ENCODE assay signal across 26 mouse cellular contexts in the genomic region with DNA sequence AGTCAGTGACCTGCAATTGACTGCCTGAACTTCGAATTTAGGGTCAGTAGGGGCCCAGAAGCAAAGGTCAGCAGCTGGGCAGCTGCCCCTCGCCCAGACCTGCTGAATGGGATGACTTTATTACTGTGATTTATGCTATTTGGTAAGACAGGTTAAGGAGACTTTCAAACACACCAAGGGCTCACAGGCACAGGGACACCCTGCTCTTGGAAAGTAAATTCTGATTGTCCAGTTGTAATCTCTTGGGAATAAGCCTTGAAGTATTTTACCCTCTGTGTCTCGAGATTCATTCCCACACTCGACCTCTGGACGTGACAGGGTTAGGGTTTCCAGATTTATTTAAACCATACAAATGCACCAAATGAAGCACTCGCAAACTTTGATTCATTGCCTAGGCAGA.
DNase-seq lines count a peak whose midpoint lies in the region; ATAC-seq lines count a peak whose summit lies in the region.
"Had no signal": no experiment of that assay in that cellular context is flagged by ENCODE, and none has a peak within 500 bp of the region (broad histone marks: within the 10 kb centered on the region; RNA-seq: fewer than 3 reads in every experiment).

No protein-coding gene starts in this region.

- no peak overlapping the region for H3K4me3 ChIP-seq in hindbrain, embryonic 11.5 days (ENCODE audit: low read depth, low read length)
- no peak overlapping the region for H3K4me3 ChIP-seq in hindbrain, embryonic 13.5 days
- H3K4me3 ChIP-seq in neural tube, embryonic 12.5 days, result no peak overlapping the region
- H3K4me3 ChIP-seq: embryonic facial prominence, embryonic 13.5 days; gastrocnemius, adult 2 months; heart, embryonic 13.5 days; left cerebral cortex, adult 2 months had no signal

- peak; percentile 2 for DNase-seq in hindbrain, embryonic 11.5 days (ENCODE audit: low spot score)
- peak; percentile 81 for DNase-seq in embryo, embryonic 10.5 days (ENCODE audit: low spot score)
- peak; percentile 13 for DNase-seq in forelimb bud, embryonic 11.5 days (ENCODE audit: low read depth, low spot score)
- no peak for DNase-seq in layer of hippocampus, adult 9-11 months
- no peak for DNase-seq in ovary, adult 18-20 months (ENCODE audit: low spot score)
- DNase-seq: adrenal gland, postnatal 25 days; B cell, adult 2 months; cerebellum, adult 11 months; cerebellum, postnatal 25 days; forebrain, postnatal 0 days; gastrocnemius, adult 2 months; kidney, postnatal 36 days; left cerebral cortex, postnatal 4 days; lung, adult 18-20 months; lung, postnatal 14 days; right cerebral cortex, postnatal 14 days; spleen, adult 18-20 months; thymus, postnatal 4 days had no signal

- no peaks in the 10 kb centered on the region for H3K27me3 ChIP-seq in hindbrain, embryonic 11.5 days (ENCODE audit: control insufficient read depth, insufficient read depth, low read length)
- no peaks in the 10 kb centered on the region for H3K27me3 ChIP-seq in hindbrain, embryonic 13.5 days
- H3K27me3 ChIP-seq in neural tube, embryonic 12.5 days (replicated peaks), result no peaks in the 10 kb centered on the region
- H3K27me3 ChIP-seq: embryonic facial prominence, embryonic 13.5 days; heart, embryonic 13.5 days had no signal

- H3K27ac ChIP-seq in hindbrain, embryonic 11.5 days (ENCODE audit: low read depth, low read length), result no peak overlapping the region
- no peak overlapping the region for H3K27ac ChIP-seq in hindbrain, embryonic 13.5 days
- no peak overlapping the region for H3K27ac ChIP-seq in neural tube, embryonic 12.5 days
- H3K27ac ChIP-seq: embryonic facial prominence, embryonic 13.5 days; gastrocnemius, adult 2 months; heart, embryonic 13.5 days; left cerebral cortex, adult 2 months had no signal

- H3K9ac ChIP-seq in hindbrain, embryonic 11.5 days (ENCODE audit: low read depth, low read length), result no peak overlapping the region
- H3K9ac ChIP-seq in hindbrain, embryonic 13.5 days, result no peak overlapping the region
- no peak overlapping the region for H3K9ac ChIP-seq in neural tube, embryonic 12.5 days
- H3K9ac ChIP-seq: embryonic facial prominence, embryonic 13.5 days; forebrain, postnatal 0 days; heart, embryonic 13.5 days had no signal

- no peaks in the 10 kb centered on the region for H3K4me1 ChIP-seq in hindbrain, embryonic 11.5 days (replicated peaks; ENCODE audit: control insufficient read depth, insufficient read depth, low read length)
- H3K4me1 ChIP-seq in hindbrain, embryonic 13.5 days (replicated peaks), result peaks cover 10% of the 10 kb centered on the region; the same call in 1 of the 2 replicates
- peaks cover 6% of the 10 kb centered on the region; the same call in 1 of the 2 replicates for H3K4me1 ChIP-seq in neural tube, embryonic 12.5 days
- H3K4me1 ChIP-seq: embryonic facial prominence, embryonic 13.5 days; heart, embryonic 13.5 days had no signal

- WGBS in hindbrain, embryonic 11.5 days, result 31% methylated on average over 6 of the region's 6 CpGs
- 30% methylated on average over 6 of the region's 6 CpGs for WGBS in hindbrain, embryonic 13.5 days
- WGBS in neural tube, embryonic 12.5 days, result 4% methylated on average over 6 of the region's 6 CpGs

- H3K9me3 ChIP-seq in hindbrain, embryonic 11.5 days (ENCODE audit: control insufficient read depth, low read length), result no peaks in the 10 kb centered on the region
- no peaks in the 10 kb centered on the region for H3K9me3 ChIP-seq in hindbrain, embryonic 13.5 days
- no peaks in the 10 kb centered on the region for H3K9me3 ChIP-seq in neural tube, embryonic 12.5 days
- H3K9me3 ChIP-seq: embryonic facial prominence, embryonic 13.5 days; heart, embryonic 13.5 days had no signal

- H3K36me3 ChIP-seq in hindbrain, embryonic 11.5 days (ENCODE audit: control insufficient read depth, insufficient read depth, low read length), result no peaks in the 10 kb centered on the region
- no peaks in the 10 kb centered on the region for H3K36me3 ChIP-seq in hindbrain, embryonic 13.5 days
- H3K36me3 ChIP-seq in neural tube, embryonic 12.5 days, result no peaks in the 10 kb centered on the region
- H3K36me3 ChIP-seq: embryonic facial prominence, embryonic 13.5 days; heart, embryonic 13.5 days had no signal

- H3K4me2 ChIP-seq in hindbrain, embryonic 11.5 days (replicated peaks; ENCODE audit: low read depth, low read length), result no peak overlapping the region
- no peak overlapping the region for H3K4me2 ChIP-seq in hindbrain, embryonic 13.5 days
- H3K4me2 ChIP-seq in neural tube, embryonic 12.5 days (replicated peaks), result no peak overlapping the region
- H3K4me2 ChIP-seq: embryonic facial prominence, embryonic 13.5 days; heart, embryonic 13.5 days; liver, embryonic 11.5 days had no signal

- no peak for ATAC-seq in hindbrain, embryonic 11.5 days (ENCODE audit: low FRiP score)
- ATAC-seq in hindbrain, embryonic 13.5 days (ENCODE audit: low FRiP score), result no peak
- ATAC-seq in neural tube, embryonic 12.5 days (ENCODE audit: low FRiP score, low read depth), result peak; percentile 73; the same call in 1 of the 2 replicates
- ATAC-seq: forebrain, postnatal 0 days; inflammation-experienced regulatory T-cells, adult 6 months; midbrain, embryonic 16.5 days had no signal

Comparison
In these comparisons a context has a peak if more than half of its experiments do, and no peak if none do; other contexts are left out.
1. DNase-seq: peak in hindbrain, embryonic 11.5 days (single experiment), embryo, embryonic 10.5 days (single experiment) and forelimb bud, embryonic 11.5 days (single experiment); none in layer of hippocampus, adult 9-11 months (single experiment) and ovary, adult 18-20 months (single experiment).